Mouse (Mus musculus) testis, adult 2 months (tissue): Measurements from ENCODE around the gene Pkig. TPM values are rescaled to one million over a fixed set of nuclear protein-coding genes. Genes with fewer than 3 reads are reported as not detected.
A peak's percentile ranks its signal among the peaks of the same experiment; 100 is the strongest.
"Not testable (repeated sequence)": the region's sequence is repeated elsewhere in the genome, so short reads cannot be mapped to it uniquely, and the experiment has no call there.

ENCODE experiments used
- H3K27ac ChIP-seq: fragments of 200-500 bp; 2 replicates; pipeline ENCODE4 v1.5.1; 2012; ENCODE audit warnings: low read depth, low read length; ENCODE audit not compliant: control insufficient read depth, insufficient read depth
- H3K27me3 ChIP-seq: fragments of 200-500 bp; 2 replicates; pipeline ENCODE4 v1.6.1; 2012; ENCODE audit warnings: mild to moderate bottlenecking, low read length, moderate library complexity; ENCODE audit not compliant: control insufficient read depth, insufficient read depth
- H3K36me3 ChIP-seq: fragments of 200-500 bp; 2 replicates; pipeline ENCODE4 v1.6.1; 2012; ENCODE audit warnings: mild to moderate bottlenecking, low read length; ENCODE audit not compliant: control insufficient read depth, insufficient read depth
- H3K4me1 ChIP-seq: fragments of 200-500 bp; 2 replicates; pipeline ENCODE4 v1.6.1; 2012; ENCODE audit warnings: low read length; ENCODE audit not compliant: control insufficient read depth, insufficient read depth
- H3K4me3 ChIP-seq: fragments of 200-500 bp; 2 replicates; pipeline ENCODE4 v1.5.1; 2012; ENCODE audit warnings: low read depth, mild to moderate bottlenecking, low read length, moderate library complexity, mixed read lengths; ENCODE audit not compliant: control insufficient read depth
- CTCF ChIP-seq: fragments of 200-500 bp; IDR thresholded peaks from 2 replicates; pipeline ENCODE4 v1.5.1; 2012; ENCODE audit warnings: low read depth, mild to moderate bottlenecking, inconsistent platforms, low read length, moderate library complexity; ENCODE audit not compliant: control insufficient read depth, insufficient read depth, insufficient replicate concordance
- POLR2A ChIP-seq: fragments of 200-500 bp; IDR thresholded peaks from 2 replicates; pipeline ENCODE4 v1.6.1; 2012; ENCODE audit warnings: low read depth, mild to moderate bottlenecking, inconsistent platforms, low read length, moderate library complexity; ENCODE audit not compliant: control insufficient read depth
- polyA plus RNA-seq: library from polyadenylated mRNA; depleted of rRNA; stranded (reverse); fragments of >200 nt; gene quantifications from 2 replicates; pipeline ENCODE4 v1.2.3, GENCODE M21; 2012

The Pkig gene
- polyA plus RNA-seq, 1 experiment: 319 TPM

DNA sequence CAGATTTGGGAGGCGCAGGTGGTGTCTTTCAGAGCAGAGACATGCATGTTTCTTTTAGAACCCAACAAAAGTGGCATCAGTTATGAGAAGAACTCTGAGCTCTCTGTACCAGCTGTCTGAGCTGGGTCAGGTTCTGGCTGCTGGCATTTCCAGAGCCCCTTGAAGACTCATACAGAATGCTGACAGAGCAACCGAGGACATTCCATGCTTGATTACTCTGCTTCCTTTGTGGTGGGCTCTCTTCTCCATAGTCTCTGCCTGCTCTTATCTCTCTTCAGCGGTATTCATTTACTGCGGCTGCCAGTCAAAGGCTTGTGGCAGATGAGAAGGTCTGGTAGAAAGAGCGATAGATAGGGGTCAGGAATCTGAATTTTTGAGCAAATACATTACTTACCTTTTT lies 28.0 kb downstream of the Pkig start:
- H3K36me3 ChIP-seq: no peaks in the 10 kb centered on the region
- no peaks in the 10 kb centered on the region for H3K27me3 ChIP-seq
- no peak for TF ChIP-seq POLR2A
- TF ChIP-seq CTCF: no peak
- no peak overlapping the region for H3K4me3 ChIP-seq
- peaks cover 8% of the 10 kb centered on the region for H3K4me1 ChIP-seq
- H3K27ac ChIP-seq: no peak overlapping the region; the same call in 1 of the 2 replicates

DNA sequence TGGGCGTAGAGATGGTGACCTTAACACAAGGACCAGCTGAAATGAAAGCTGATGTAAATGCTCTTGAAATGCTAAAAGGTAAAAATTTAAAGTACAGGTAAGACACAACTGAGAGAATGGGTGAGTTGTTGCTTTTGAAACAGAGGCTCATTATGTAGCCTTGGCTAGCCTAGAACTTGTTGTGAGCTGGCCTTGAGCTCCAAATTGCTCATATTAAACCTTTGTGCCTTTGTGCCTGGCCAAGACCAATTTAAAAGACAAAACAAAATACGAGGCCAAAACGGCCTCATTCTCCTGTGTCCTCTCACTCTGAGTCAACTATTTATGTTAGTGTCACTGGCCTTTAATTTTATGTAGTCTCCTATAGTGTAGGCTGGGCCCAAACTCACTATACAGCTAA lies 28.7 kb downstream of the Pkig start:
- TF ChIP-seq CTCF (no peak), POLR2A (no peak)
- H3K4me1 ChIP-seq: peaks cover 8% of the 10 kb centered on the region
- H3K36me3 ChIP-seq: no peaks in the 10 kb centered on the region
- H3K27me3 ChIP-seq: no peaks in the 10 kb centered on the region
- H3K27ac ChIP-seq: no peak overlapping the region
- no peak overlapping the region for H3K4me3 ChIP-seq

DNA sequence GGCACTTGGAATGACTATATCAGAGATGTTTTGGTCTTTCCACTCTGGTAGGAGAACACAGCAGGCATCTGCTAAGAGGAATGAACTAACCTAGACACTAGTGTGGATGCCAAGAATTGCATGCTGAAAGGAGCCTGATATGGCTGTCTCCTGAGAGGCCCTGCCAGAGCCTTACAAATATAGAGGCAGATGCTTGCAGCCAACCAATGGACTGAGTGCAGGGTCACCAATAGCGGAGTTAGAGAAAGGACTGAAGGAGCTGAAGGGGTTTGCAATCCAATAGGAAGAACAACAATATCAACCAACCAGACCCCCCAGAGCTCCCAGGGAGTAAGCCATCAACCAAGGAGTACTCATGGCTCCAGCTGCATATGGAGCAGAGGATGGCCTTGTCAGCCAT lies 30.2 kb downstream of the Pkig start:
- H3K4me3 ChIP-seq, H3K4me1 ChIP-seq, H3K36me3 ChIP-seq, H3K27me3 ChIP-seq, H3K27ac ChIP-seq: not testable (repeated sequence)

DNA sequence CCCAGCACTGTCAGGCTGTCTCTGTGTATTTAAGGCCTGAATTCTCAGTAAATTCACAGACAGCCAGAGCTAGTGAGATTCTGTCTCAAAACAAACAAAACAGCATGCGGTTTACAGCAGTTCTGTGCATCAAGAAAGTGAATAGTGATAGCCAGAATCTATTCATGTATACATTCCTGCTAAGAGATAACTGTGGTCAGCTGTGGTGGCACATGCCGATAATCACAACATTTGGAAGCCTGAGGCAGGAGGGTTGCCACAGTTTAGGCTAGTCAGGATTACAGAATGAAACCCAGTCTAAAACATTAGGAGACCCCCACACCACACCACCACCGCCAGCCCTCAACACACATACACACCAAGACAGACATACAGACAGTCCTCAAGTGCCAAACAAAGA lies 31.6 kb downstream of the Pkig start:
- TF ChIP-seq CTCF (no peak), POLR2A (no peak)
- no peak overlapping the region for H3K27ac ChIP-seq
- no peaks in the 10 kb centered on the region for H3K27me3 ChIP-seq
- no peaks in the 10 kb centered on the region for H3K36me3 ChIP-seq
- no peak overlapping the region for H3K4me3 ChIP-seq
- H3K4me1 ChIP-seq: peaks cover 10% of the 10 kb centered on the region

DNA sequence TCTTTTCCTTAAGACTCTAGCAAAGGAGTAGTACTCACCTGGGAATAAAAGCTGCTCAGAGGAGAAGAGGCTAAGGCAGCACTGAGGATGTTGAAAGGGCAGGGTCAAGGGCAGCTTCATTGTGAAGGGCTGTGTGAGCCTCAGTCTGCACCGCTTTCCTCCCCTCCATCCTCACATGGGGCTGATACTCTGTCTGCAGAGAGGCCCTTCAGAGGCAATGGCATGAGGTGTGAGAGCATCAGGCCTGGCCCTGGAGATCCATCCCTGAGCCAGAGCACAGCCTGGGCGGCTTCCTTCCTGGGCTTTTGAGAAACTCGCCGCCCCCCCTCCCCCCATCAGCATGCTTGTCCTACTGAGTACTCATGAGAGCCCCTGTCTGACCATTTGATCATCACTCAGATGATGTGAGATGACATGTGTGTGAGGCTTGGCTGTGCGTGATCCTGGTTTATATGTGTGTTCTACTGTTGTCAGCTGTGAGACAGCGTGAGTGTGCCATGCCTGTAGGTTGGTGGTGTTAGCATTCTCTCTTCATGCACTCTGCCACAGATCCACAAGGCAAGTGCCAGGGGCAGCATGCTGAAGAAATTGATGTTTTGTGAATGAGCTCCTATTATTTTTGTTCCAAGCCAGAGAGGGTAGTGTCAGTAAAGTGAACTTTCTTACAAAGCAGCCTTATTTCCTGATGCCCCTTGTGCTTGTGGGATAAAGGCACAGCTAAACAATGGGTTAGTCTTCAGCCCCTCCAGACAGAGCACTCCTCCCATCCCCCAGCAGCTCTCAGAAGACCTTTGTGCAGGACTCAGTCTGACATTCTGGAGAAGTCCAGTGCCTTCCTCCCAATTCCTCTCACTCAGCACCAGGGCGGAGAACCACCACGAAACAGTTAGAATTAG lies 32.5 kb downstream of the Pkig start:
- peaks cover 10% of the 10 kb centered on the region for H3K4me1 ChIP-seq
- TF ChIP-seq POLR2A (no peak), CTCF (no peak)
- no peaks in the 10 kb centered on the region for H3K27me3 ChIP-seq
- H3K27ac ChIP-seq: no peak overlapping the region
- no peaks in the 10 kb centered on the region for H3K36me3 ChIP-seq
- H3K4me3 ChIP-seq: no peak overlapping the region

DNA sequence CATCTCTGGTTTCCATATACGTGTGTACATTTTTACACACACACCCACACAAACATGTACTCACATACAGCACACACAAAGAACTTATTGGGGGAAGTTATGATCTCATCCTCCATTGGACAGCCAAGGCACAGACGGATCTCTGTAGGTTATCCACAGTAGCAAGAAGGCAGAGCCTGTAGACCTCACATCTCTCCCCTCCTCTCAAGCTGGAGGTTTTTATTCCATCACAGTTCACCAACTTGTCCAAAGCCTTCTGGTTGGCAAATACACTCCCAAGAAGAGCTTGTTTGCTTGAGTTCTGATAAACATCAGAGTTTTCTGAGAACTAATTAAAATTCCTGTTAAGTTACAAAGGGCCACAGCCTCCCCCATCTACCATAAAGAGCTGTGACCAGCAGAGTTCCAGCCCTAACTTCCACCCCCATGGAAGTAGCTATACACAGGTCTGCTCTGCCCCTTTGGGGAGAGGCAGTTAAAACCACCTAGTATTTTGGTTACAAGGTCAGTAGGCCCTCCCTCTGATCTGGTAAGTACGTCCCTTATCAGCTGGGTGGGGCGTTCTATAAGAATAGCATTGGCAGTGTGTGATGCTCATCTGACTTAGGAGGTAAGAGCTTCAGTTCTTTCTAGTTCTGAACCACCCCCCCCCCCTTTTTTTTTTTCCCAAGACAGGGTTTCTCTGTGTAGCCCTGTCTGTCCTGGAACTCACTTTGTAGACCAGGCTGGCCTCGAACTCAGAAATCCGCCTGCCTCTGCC lies 33.8 kb downstream of the Pkig start:
- H3K27ac ChIP-seq: no peak overlapping the region
- H3K36me3 ChIP-seq: no peaks in the 10 kb centered on the region
- peaks cover 7% of the 10 kb centered on the region for H3K4me1 ChIP-seq
- H3K27me3 ChIP-seq: no peaks in the 10 kb centered on the region
- no peak overlapping the region for H3K4me3 ChIP-seq
- TF ChIP-seq CTCF (no peak), POLR2A (no peak)

DNA sequence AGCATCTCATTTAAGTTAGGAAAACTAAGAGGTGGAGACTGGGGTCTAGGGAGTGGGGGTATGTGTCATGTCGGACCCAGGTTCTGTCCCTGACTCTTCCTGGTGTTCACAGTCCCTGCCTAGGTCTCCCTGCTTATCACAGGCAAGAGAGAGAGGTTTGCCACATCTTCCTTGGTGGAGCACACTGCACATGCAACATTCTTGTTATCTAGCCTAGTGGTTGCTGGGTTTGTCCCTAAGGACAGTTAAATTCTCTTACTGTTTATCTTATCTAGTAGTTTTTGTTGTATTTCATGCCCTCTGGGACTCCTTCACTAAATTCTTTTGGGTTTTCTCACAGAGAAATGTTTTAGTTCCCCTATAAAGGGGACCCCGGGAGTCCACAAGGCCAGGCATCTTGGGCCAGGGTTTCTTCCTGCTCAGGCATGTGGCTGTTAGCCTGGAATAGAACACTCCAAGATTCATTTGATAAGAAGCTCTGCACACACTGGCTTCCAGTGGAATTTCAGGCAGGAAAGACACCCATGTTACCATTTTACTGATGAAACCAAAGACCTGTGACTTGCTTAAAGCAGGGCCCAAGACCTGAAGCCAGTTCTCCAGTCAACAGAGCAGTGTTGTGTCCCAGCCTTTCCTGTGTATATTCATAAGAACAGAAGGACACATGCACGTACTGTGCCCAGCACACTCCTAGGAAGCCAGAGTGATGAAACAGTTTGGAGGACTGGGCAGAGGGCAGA lies 34.9 kb downstream of the Pkig start:
- H3K4me3 ChIP-seq: no peak overlapping the region
- TF ChIP-seq POLR2A: no peak
- no peak for TF ChIP-seq CTCF
- H3K27me3 ChIP-seq: no peaks in the 10 kb centered on the region
- H3K27ac ChIP-seq: peak overlapping the region; percentile 40; the same call in 1 of the 2 replicates
- peaks cover 7% of the 10 kb centered on the region for H3K4me1 ChIP-seq
- no peaks in the 10 kb centered on the region for H3K36me3 ChIP-seq
